Mouse (Mus musculus): Measurements from ENCODE around the gene Rbm48.

- no peak for TF ChIP-seq CTCF (IDR thresholded peaks at IDR 0.05; ENCODE audit: insufficient read depth, low read depth, low read length)
- TF ChIP-seq POLR2A (IDR thresholded peaks at IDR 0.05; ENCODE audit: insufficient read depth, low read depth, low read length): no peak
Observed at GRCm38 (mm10) chr5:3598766-3599165, 2.4 kb upstream of the Rbm48 start.

All from olfactory bulb, adult 2 months (tissue).